Mouse (Mus musculus) C2C12 (cell line): Measurements from ENCODE around the gene Clk1.

Experiments
- CTCF ChIP-seq: IDR thresholded peaks from one replicate; pipeline ENCODE4 v1.5.1; 2011; ENCODE audit not compliant: control insufficient read depth, insufficient read depth, insufficient read length
- FOSL1 ChIP-seq: IDR thresholded peaks from one replicate; pipeline ENCODE4 v1.8.0; 2011; ENCODE audit warnings: mild to moderate bottlenecking, low read length; ENCODE audit not compliant: poor library complexity, insufficient read depth, severe bottlenecking
- MAX ChIP-seq: IDR thresholded peaks from one replicate; pipeline ENCODE4 v1.6.1; 2011; ENCODE audit warnings: mild to moderate bottlenecking, control low read depth
- MYOD1 ChIP-seq: IDR thresholded peaks from one replicate; pipeline ENCODE4 v1.6.1; 2011; ENCODE audit warnings: low read depth; ENCODE audit not compliant: control insufficient read depth, insufficient read length
- MYOG ChIP-seq: IDR thresholded peaks from one replicate; pipeline ENCODE4 v1.6.1; 2011; ENCODE audit not compliant: control insufficient read depth, insufficient read length; ENCODE audit errors: extremely low read depth
- USF1 ChIP-seq: IDR thresholded peaks from one replicate; pipeline ENCODE4 v1.6.1; 2011; ENCODE audit warnings: low read depth, mild to moderate bottlenecking, control low read depth, moderate library complexity

DNA sequence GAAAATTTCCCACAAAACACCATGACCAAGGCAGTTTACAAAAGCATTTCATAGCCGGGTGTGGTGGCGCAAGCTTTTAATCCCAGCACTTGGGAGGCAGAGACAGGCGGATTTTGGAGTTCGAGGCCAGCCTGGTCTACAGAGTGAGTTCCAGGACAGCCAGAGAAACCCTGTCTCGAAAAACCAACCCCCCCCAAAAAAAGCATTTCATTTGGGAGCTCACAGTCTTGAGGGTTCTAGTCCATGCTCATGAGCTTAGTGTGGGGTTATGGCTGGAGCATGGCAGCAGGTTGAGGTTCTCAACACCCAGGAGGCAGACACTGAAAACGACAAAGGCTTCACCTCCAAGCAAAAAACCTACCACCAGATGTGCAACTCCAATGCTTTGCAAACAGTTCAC is 15.7 kb downstream of the Clk1 start:
- TF ChIP-seq MAX (no peak), USF1 (no peak), CTCF (no peak), MYOG (no peak), FOSL1 (no peak), MYOD1 (no peak)
